ENCODE assay signal across 9 mouse cellular contexts in the genomic region with DNA sequence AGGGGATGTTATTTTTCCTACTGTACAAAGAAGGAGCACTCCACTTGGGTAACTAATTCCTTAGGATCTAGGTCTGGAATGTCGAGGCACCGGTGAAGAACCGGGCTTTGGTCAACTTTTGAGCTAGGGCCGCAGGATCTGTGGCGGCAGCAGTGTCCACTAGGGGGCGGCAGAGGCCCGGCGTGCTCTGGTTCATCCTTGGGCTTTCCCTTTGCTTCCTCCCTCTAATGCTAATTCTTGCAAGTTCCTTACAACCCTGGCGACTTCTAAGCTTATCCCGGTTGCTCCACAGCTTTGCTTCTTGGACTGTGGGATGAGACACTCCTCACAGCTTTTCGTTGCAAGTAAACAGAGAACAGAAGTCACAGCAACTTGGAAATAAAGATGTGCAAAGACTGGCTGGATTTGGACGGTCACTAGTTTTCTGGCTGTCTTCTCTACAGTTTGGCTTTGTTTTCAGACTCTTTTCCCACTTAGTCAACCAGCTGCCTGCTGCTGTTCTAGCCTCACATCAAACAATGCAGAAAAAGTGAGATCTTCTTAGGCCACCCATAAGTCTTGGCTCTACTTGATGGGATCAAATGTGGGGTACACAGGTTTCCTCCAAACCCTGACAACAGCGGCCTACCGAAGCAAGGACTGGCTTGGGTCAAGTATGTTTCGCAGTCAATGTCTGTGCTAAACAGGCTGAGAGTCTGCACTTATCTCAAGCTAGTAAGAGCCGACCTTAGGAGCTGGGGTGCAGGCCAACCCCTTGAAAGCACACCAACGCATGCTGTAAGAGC. TPM values are rescaled to one million over a fixed set of nuclear protein-coding genes. Genes with fewer than 3 reads are reported as not detected.
DNase-seq lines count a peak whose midpoint lies in the region; ATAC-seq lines count a peak whose summit lies in the region.
"Had no signal": no experiment of that assay in that cellular context is flagged by ENCODE, and none has a peak within 500 bp of the region (broad histone marks: within the 10 kb centered on the region; RNA-seq: fewer than 3 reads in every experiment).

No protein-coding gene starts in this region.

- WGBS in hindbrain, embryonic 13.5 days = 41% methylated on average over 17 of the region's 17 CpGs

- peak; percentile 97 for ATAC-seq in frontal cortex, adult (ENCODE audit: low TSS enrichment)
- ATAC-seq in hindbrain, embryonic 13.5 days (ENCODE audit: low FRiP score) = 0 out of 2 replicates have a peak, but pooled peaks have one; percentile 52

- no peaks in the 10 kb centered on the region for H3K9me3 ChIP-seq in hindbrain, embryonic 13.5 days

- no peak overlapping the region for H3K4me2 ChIP-seq in hindbrain, embryonic 13.5 days

- H3K4me1 ChIP-seq in hindbrain, embryonic 13.5 days (replicated peaks) = no peaks in the 10 kb centered on the region

- no peak overlapping the region for H3K4me3 ChIP-seq in hindbrain, embryonic 13.5 days

- H3K27me3 ChIP-seq in hindbrain, embryonic 13.5 days = no peaks in the 10 kb centered on the region

- H3K9ac ChIP-seq in hindbrain, embryonic 13.5 days = no peak overlapping the region

- no peak overlapping the region for H3K27ac ChIP-seq in hindbrain, embryonic 13.5 days
- H3K27ac ChIP-seq: macrophage had no signal

- H3K36me3 ChIP-seq in hindbrain, embryonic 13.5 days = no peaks in the 10 kb centered on the region

- DNase-seq in WW6 (ENCODE audit: low read depth, low spot score) = peak; percentile 16
- DNase-seq in cerebellum, adult 9-10 months = peak; percentile 50
- peak; percentile 13 for DNase-seq in layer of hippocampus, adult 9-11 months
- DNase-seq in lung, postnatal 25 days (ENCODE audit: low spot score) = peak; percentile 53
- peak; percentile 77 for DNase-seq in right cerebral cortex, adult 18-20 months
- peak; percentile 83 for DNase-seq in urinary bladder, postnatal 14 days (ENCODE audit: low spot score)

RNA-seq across cellular contexts. Expression of gene Tmem72, which starts 51.2 kb away (rescaled TPM):
- polyA plus RNA-seq in hindbrain, embryonic 13.5 days (2015; fragmentation: Nextera tagmentation; extraction: Ambion mirVana) = 1.0 and 1.9 TPM in 2 replicates

Comparison
In these comparisons a context has a peak if more than half of its experiments do, and no peak if none do; other contexts are left out.
1. DNase-seq: peak in every context shown above with its lines; median percentile 83 in urinary bladder, postnatal 14 days; 77 in right cerebral cortex, adult 18-20 months; 53 in lung, postnatal 25 days; 50 in cerebellum, adult 9-10 months; 16 in WW6; 13 in layer of hippocampus, adult 9-11 months.